Mouse (Mus musculus): ENCODE results near the gene Rgs7bp. TPM values are rescaled to one million over a fixed set of nuclear protein-coding genes. Genes with fewer than 3 reads are reported as not detected.

Gene Rgs7bp
- polyA plus RNA-seq, 2 experiments from 2014 or later: not detected

DNA sequence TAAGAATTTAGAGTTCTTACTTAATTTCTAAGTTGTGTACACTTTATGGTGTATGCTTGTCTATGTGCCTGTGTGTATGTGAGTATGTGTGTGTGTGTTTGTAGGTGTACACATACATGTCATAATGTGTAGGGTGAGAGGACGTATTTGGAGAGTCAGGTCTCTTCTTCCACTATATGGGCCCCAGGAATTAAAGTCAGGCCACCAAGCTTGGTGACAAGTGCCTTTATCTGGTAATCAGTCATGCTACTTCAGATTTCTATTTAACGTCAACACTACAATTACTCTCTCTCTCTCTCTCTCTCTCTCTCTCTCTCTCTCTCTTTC is 51.9 kb downstream of the Rgs7bp start:
- no peak for ATAC-seq

DNA sequence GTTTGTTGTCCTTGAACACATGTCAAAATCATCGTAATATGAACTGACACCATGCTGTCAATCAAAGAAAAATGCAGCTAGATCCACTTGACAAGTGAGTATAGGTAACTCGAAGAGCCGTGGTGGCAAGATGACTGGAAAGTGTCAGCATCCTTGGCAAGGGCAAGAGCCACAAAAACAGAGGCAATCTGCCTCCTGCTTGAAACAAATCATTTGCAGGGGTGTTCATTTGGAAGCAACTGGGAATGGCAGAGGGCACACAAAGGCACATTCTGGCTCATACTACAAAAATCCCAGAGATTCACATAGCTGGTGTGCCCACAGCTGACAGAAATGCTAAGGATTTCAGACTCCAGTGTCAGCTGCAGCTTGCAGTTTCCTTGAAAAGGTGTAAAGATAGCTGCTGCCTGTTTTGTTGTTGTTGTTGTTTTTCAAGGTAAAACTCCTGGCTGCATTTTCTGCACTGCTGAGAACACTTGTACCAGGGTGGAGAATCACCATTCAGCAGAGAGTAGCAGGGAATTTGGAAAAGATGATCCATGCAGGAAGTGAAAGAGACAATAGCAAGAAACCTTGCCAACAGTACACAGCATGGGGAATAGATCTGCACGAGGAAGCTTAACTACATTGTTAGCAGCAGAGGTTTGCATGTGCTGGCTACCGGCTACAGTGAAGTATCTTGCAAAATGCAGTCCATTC is 52.4 kb downstream of the Rgs7bp start:
- no peak for ATAC-seq

DNA sequence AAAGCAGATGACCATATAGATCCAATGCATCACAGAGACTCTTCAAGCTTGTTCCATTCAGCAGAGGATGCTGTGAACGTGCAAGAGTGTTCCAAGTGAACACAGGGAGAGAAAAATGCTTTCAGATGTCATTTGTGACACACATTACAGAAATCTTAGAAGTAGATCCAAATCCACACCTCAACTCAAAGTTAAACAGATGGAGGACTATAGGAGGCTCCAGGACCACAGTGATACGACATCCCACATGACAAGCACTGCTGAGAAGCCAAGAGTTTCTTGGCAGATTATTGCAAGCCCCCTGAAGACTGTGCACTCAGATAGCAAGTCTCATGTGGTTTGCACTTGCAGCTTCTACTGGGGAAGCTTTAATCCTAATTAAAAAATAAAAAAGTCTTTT is 53.0 kb downstream of the Rgs7bp start:
- no peak for ATAC-seq

- no peak for ATAC-seq
Observed at GRCm38 (mm10) chr13:104988811-104989258, 65.9 kb downstream of the Rgs7bp start.

DNA sequence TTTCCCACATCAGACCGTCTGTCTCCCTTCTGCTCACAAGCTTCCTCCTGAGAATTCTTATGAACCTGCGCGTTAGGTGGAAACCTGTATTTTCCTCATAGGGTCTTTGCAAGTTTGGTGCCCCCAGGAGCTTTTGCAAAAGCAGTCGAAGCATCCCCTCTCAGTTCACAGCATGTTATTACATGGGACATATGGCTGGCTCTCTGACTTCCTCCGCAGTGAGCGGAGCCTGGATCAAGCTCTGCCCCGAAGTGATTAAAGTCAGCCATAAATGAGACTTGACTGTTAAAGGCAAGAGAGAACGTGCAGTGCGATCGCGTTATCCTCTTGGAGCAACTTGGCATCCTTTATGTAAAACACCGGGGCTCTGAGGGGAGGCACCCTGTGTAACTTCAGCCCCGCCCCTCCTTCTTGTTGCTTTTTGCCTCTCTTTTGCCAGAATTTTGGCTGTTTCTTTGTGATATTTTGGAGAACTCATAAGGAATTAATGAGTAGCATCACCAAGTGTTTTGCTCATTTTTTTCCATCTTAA is 66.7 kb downstream of the Rgs7bp start:
- no peak for ATAC-seq

DNA sequence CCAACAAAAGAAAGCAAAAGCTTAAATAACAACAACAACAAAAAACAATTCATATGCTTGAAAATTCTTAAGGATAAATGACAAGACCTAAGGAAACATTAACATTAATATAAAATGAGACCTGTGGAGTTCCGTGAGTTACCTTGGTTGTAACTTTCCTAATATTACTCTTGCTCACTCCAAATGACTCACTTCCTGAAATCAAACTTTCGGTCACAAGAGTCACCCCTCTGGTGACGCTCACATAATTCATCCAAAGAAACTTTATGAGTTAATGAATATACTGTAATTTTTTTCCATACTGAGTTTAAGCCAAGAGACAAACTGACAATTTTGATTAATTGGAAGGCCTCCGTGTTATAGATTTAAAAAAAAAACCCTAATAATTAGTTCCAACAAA is 69.0 kb downstream of the Rgs7bp start:
- ATAC-seq: no peak

- no peak for ATAC-seq
Observed at GRCm38 (mm10) chr13:104983989-104984388, 70.7 kb downstream of the Rgs7bp start.

DNA sequence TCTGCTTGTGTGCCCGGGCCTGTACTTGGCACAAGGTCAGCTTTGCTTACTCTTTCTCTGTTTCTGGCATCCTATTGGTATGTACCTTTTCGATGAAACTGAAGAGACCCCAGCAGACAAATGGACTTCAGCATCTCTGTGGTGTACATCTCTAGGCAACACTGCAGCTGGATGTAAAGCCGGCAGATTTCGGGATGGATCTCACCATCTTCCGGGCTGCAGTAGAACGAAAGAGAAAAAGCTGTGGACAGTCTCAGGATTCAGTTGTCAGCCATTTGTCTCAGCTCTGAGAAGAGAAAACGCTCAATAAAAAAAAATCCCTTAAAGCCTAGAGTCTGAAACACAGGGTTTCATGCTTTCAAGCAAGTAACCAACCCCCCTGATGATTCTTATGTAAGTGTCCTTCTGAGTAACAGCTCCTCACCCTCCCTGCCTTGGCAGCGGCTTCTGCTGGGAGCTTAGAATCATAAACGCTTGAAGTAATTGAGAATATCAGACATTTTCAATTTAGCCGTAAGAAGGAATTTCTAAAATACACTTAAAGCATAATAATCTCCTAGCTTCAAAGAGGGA is 71.9 kb downstream of the Rgs7bp start:
- no peak for ATAC-seq

DNA sequence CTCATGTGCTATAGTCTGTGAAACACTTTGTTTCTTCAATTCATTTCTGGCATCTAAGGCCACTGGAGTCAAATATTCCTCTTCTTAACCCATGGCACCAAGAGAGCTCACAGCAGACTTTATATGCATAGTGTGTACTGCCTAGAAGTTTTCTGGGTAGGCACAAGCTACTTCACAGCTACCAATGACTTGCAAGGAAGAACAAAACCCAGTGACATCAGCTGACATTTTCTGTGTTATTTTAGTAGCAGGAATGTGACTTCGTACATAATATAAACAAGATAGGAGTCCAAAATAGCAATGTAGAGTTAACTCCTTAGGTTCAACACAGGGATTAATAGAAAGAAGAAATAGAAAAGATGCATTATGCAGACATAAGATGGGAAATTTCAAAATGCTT is 76.6 kb downstream of the Rgs7bp start:
- ATAC-seq: no peak

DNA sequence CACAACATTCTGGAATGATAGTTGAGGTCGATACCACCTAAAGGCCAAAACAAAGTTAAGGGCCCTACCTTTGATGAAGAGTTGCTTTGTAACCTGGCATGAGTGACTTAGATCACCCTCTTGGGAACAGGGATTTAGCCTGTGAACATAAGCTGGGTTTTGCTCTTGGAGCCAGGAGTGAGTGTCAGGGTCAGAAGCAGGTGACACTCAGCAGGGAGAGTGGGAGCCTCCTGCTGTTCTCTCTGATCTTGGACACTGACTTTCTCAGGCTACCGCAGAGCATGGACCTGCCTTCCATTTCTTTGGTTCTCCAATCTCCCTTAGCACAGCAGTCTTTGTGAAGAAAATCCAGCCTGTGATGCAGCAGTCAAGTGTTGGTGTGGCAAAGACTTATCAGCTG is 87.2 kb downstream of the Rgs7bp start:
- ATAC-seq: no peak

DNA sequence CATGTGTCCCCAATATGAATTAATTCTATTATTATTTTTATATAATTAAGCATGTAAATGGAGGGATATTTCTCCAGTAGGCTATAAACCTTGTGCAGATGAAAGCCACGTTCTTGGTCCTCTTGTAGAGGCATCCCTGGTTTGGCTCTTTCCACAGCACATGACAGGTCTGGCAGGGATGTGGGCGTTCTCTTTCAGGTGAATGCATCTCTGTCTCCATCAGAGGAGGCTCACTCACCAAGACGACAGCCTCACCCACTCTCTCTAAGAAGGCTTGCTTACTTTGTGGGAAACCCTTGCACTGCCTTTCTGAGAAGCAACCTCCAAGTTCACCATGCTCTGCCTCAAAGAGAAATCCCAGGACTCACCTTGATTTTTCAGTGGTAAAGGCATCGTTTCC is 91.0 kb downstream of the Rgs7bp start:
- ATAC-seq: no peak

DNA sequence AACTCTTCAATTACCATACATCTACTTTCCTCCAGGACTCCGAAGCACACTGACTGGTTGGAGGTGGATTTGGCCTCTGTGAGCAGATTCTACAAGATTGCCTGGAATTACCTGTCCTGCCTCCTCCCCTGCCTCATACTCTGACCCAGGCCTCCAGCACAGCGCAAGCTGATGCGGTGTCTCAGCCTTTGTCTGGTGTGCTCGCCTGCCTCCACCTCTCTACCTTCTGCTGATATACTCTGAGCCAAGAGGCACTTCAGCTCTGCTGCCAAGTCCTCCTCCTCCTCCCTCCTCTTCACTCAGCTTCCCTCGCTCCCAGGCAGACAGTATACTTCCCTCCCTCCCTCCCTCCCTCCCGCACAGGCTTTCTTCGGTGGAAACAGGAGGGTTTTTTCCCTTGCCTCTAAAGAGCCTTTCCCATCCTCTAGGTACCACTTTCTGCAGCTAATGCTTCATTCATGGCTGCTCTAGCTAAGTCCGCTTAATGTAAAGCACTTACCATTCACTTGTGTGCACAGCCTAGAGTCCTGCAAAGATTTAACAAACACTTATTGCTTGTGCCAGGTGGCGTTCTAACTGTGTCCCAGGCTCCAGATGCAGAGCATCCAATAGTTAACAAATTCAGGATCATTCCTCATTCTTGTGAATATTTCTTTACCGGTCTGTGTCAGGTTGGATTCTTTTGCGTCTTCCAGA is 91.9 kb downstream of the Rgs7bp start:
- ATAC-seq: no peak

- ATAC-seq: no peak
Observed at GRCm38 (mm10) chr13:104962166-104962565, 92.6 kb downstream of the Rgs7bp start.

DNA sequence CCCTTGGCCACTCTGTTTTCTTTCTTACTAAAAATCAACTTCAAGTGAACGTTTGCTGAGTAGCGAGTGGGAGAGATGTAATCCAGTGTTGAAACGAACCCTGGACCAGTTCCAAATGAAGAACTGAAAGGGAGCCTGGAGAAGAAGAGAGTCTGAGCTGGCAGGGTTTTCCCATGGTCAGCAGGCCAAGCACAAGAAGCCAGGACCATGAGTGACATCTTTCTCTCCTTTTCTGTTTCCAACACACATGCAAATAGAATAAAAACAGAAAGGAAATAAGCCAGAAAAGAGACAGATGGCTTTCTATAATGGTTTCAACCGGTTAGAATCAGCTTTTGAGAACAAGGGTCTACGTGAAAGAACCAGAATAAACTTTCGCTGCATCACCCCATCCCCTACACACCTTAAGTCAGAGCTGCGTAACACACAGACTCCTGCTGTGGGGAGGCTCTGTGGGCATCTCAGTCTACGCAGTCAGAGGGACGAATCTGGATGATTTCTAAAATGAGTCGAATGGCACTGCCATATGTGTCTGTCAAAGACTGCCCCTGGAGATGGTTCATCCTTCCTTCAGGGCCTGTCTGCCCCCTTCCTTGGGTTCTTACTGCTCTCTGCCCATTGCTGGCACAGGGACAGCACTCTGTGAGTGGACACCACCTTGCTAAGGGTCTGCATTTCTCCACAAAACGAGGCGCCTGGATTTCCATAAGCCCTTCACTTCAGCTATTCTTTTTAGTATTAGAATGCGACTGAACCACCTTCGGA is 93.6 kb downstream of the Rgs7bp start:
- no peak for ATAC-seq

DNA sequence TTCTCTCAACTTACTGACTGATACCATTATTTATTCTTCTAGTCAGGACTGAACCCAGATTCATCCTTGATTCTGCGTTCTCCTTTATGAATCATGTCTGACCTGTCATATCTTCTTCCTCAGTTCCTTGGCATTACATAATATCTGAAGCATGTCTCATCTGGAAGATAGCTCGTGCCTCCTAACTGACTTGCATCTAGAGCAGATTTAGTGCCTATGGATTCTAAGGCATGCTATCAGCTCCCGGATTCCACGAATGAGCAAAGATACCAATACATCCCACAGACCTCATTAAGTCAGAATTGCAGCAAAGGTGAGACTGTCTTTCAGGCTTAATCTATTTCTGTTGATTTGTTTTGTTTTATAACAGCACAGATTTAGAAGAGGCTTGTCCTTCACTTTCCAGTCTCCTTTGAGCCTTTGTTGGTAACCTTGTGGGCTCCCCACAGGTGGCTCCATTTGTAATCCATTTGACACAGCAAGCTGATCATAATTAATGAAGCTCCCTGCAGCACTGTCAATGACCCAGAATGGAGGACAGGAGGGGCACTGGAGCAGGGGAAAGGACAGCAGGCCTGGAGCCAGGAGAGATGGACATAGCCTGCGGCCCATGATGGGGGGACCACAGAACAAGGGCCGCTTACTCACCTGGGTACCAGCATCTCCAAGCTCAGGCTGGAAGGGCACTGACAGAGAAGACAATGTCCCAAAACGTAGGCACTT is 94.4 kb downstream of the Rgs7bp start:
- ATAC-seq: no peak

- ATAC-seq: no peak
Observed at GRCm38 (mm10) chr13:104959733-104960132, 95.0 kb downstream of the Rgs7bp start.

- peak; percentile 54 for ATAC-seq
Observed at GRCm38 (mm10) chr13:104947958-104948357, 106.8 kb downstream of the Rgs7bp start.

GRCm38 (mm10) chr13:104940483-104940882 is 114.2 kb downstream of the Rgs7bp start:
- ATAC-seq: no peak

DNA sequence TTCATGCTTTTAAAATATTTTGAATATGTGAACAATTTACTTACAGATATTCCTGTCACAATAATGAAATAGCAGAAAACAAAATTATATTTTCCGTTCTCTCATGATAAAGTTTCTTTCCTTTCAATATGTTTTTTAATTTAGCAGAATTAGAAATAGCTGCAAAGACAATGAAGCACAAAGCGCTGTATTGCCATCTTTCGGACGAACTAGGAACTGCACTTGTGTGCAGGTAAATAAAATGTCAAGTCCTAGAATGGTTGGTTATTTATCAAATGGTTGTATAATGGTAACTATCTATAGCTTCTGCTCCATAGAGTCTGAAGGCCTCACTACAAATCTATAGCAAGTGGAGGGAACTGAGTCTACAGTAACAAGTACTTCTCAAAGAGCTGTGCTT is 114.9 kb downstream of the Rgs7bp start:
- peak; percentile 59 for ATAC-seq

DNA sequence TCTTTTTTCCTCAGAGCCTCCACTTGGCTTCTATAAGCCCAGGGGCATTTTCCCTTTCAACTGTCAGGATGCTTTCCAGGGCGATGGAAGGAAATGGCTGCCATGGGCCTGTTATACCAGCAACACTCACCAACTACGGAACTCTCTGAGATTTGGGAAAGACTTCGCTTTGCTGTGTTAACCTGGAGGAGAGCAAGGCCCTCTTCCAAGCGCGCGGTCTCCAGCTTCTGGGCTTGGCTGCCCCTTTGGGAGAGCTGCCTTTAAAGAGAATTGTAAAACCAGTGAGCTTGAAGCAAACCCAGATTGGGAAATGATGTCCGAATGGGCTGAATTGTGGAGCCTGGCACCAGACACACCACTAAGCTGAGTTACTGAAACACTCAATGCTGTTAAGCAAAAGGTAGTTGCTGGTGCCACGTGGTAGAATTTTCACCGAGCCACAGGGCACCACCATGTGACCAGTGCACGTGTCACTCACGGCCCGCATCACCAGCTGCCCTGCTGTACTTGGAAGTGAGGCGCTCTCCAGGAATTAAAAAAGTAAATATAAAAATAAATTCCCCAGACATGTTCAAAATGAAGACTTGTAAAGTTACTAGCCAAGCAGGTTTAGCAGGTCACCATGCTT is 115.7 kb downstream of the Rgs7bp start:
- ATAC-seq: no peak

DNA sequence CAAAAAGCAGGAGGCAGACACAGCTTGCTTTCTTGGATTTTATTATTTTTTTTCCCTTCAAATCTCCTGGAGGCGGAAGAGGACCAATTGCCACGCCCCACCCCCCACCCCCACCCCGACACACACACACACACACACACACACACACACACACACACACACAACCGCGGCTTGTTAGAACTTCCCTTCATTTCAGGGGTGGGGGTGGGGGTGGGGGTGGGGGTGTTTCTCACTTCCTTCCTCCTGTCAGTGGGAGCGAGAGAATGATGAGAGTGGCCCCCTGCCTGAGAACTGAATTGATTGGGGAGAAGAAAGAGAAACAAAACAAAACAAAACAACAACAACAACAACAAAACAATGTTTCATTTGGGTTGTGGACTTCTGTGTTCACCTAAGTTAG is 117.0 kb downstream of the Rgs7bp start:
- ATAC-seq: peak; percentile 23

GRCm38 (mm10) chr13:104936586-104936985 is 118.1 kb downstream of the Rgs7bp start:
- ATAC-seq: no peak
